Mouse (Mus musculus): Measurements from ENCODE around the gene Agfg2. TPM values are rescaled to one million over a fixed set of nuclear protein-coding genes. Genes with fewer than 3 reads are reported as not detected.
A peak's percentile ranks its signal among the peaks of the same experiment; 100 is the strongest.

Gene Agfg2
- polyA plus RNA-seq, 1 experiment from 2014 or later = 18.6 TPM

DNA sequence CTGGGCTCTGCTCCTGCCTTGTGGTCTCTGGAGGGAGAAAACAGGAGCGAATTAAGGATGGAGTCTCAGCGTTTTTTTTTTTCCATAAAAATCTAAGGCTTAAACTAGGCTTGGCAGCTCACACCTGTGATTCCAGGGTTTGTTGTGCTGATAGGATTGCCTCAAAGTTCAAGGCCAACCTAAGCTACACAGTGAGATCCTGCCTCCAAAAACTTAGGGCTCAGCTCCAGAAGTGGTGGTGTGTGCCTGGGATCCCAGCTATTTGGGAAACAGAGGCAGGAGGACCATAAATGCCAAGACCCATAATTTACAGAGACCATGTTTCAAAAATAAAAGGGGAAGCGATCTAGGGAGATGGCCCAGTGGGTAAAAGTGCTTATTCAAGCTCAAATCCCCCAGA, 75.2 kb downstream of the Agfg2 start:
- Histone ChIP-seq H3K4me1 (ENCODE audit: control insufficient read depth, insufficient read depth, low read length) (peaks cover 43% of the 10 kb centered on the region), H3K27me3 (replicated peaks; ENCODE audit: control insufficient read depth, insufficient read depth, low read length) (no peaks in the 10 kb centered on the region), H3K36me3 (ENCODE audit: control insufficient read depth, insufficient read depth, low read length) (no peaks in the 10 kb centered on the region), H3K9ac (ENCODE audit: low read depth, low read length) (0 out of 2 replicates have a peak overlapping the region, but pooled peaks have one; percentile 39), H3K4me2 (ENCODE audit: low read depth, low read length) (no peak overlapping the region), H3K27ac (ENCODE audit: low read length) (no peak overlapping the region), H3K4me3 (ENCODE audit: low read length) (no peak overlapping the region), H3K9me3 (ENCODE audit: control insufficient read depth, low read length) (no peaks in the 10 kb centered on the region)
- 63% methylated on average over 3 of the region's 3 CpGs for WGBS
- ATAC-seq = no peak

GRCm38 (mm10) chr5:137608654-137609190, 75.8 kb downstream of the Agfg2 start:
- H3K27ac ChIP-seq (ENCODE audit: low read length) = no peak overlapping the region
- ATAC-seq = no peak
- no peaks in the 10 kb centered on the region for H3K36me3 ChIP-seq (ENCODE audit: control insufficient read depth, insufficient read depth, low read length)
- peak overlapping the region; percentile 39; the same call in 1 of the 2 replicates for H3K9ac ChIP-seq (ENCODE audit: low read depth, low read length)
- no peaks in the 10 kb centered on the region for H3K27me3 ChIP-seq (replicated peaks; ENCODE audit: control insufficient read depth, insufficient read depth, low read length)
- peak overlapping the region; percentile 43 for H3K4me2 ChIP-seq (ENCODE audit: low read depth, low read length)
- H3K9me3 ChIP-seq (ENCODE audit: control insufficient read depth, low read length) = no peaks in the 10 kb centered on the region
- H3K4me1 ChIP-seq (ENCODE audit: control insufficient read depth, insufficient read depth, low read length) = peaks cover 41% of the 10 kb centered on the region
- 26% methylated on average over 22 of the region's 23 CpGs for WGBS
- H3K4me3 ChIP-seq (ENCODE audit: low read length) = peak overlapping the region; percentile 12

GRCm38 (mm10) chr5:137607860-137608653, 76.5 kb downstream of the Agfg2 start:
- Histone ChIP-seq H3K9ac (ENCODE audit: low read depth, low read length) (peak overlapping the region; percentile 39; the same call in 1 of the 2 replicates), H3K4me1 (ENCODE audit: control insufficient read depth, insufficient read depth, low read length) (peaks cover 37% of the 10 kb centered on the region), H3K27ac (ENCODE audit: low read length) (no peak overlapping the region), H3K4me2 (ENCODE audit: low read depth, low read length) (peak overlapping the region; percentile 43), H3K27me3 (replicated peaks; ENCODE audit: control insufficient read depth, insufficient read depth, low read length) (no peaks in the 10 kb centered on the region), H3K4me3 (ENCODE audit: low read length) (peak overlapping the region; percentile 12), H3K9me3 (ENCODE audit: control insufficient read depth, low read length) (no peaks in the 10 kb centered on the region), H3K36me3 (ENCODE audit: control insufficient read depth, insufficient read depth, low read length) (no peaks in the 10 kb centered on the region)
- 24% methylated on average over 26 of the region's 26 CpGs for WGBS
- no peak for ATAC-seq

DNA sequence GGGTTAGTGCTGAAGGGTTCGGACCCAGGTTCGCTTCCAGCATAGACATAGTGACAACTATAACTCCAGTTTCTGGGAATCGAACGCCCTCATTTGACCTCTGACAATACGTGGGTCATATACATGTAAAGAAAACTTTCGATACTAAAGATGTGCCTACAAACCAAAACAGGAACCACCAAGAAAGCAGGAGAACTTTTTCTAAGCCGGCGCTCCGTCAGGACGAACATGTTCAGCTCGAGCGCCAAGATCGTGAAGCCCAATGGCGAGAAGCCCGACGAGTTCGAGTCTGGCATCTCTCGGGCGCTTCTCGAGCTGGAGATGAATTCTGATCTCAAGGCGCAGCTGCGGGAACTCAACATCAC, 83.2 kb downstream of the Agfg2 start:
- WGBS = under 1% methylated on average over 22 of the region's 22 CpGs
- H3K4me3 ChIP-seq (ENCODE audit: low read length) = peak overlapping the region; percentile 83
- peak overlapping the region; percentile 92 for H3K27ac ChIP-seq (ENCODE audit: low read length)
- no peaks in the 10 kb centered on the region for H3K27me3 ChIP-seq (replicated peaks; ENCODE audit: control insufficient read depth, insufficient read depth, low read length)
- H3K4me1 ChIP-seq (ENCODE audit: control insufficient read depth, insufficient read depth, low read length) = peaks cover 22% of the 10 kb centered on the region
- peak; percentile 5; the same call in 1 of the 2 replicates for ATAC-seq
- peak overlapping the region; percentile 90 for H3K9ac ChIP-seq (ENCODE audit: low read depth, low read length)
- H3K36me3 ChIP-seq (ENCODE audit: control insufficient read depth, insufficient read depth, low read length) = no peaks in the 10 kb centered on the region
- no peaks in the 10 kb centered on the region for H3K9me3 ChIP-seq (ENCODE audit: control insufficient read depth, low read length)
- H3K4me2 ChIP-seq (ENCODE audit: low read depth, low read length) = peak overlapping the region; percentile 63

- ATAC-seq = peak; percentile 96
- peak within 1 kb of the TSS; percentile 83 for H3K4me3 ChIP-seq (ENCODE audit: low read length)
- peak within 1 kb of the TSS; percentile 92 for H3K27ac ChIP-seq (ENCODE audit: low read length)
- H3K4me2 ChIP-seq (ENCODE audit: low read depth, low read length) = peak within 1 kb of the TSS; percentile 97
- H3K9ac ChIP-seq (ENCODE audit: low read depth, low read length) = peak within 1 kb of the TSS; percentile 90
- no peaks in the 10 kb centered on the region for H3K36me3 ChIP-seq (ENCODE audit: control insufficient read depth, insufficient read depth, low read length)
- no peaks in the 10 kb centered on the region for H3K27me3 ChIP-seq (replicated peaks; ENCODE audit: control insufficient read depth, insufficient read depth, low read length)
- H3K4me1 ChIP-seq (ENCODE audit: control insufficient read depth, insufficient read depth, low read length) = peaks cover 22% of the 10 kb centered on the region
- H3K9me3 ChIP-seq (ENCODE audit: control insufficient read depth, low read length) = no peaks in the 10 kb centered on the region
- under 1% methylated on average over 41 of the region's 41 CpGs for WGBS
These were observed 83.7 kb downstream of the Agfg2 start, which contains the start of gene Mospd3 for GRCm38 (mm10) chr5:137600619-137601364. Mospd3 (minus strand) TSS chr5:137601058.

Other genes with a start within 250 kb of the Agfg2 start
- 0.89 and 0.92 TPM in 2 replicates for gene Zan, start 207.7 kb downstream of the Agfg2 start, polyA plus RNA-seq (2015; fragmentation: Nextera tagmentation; extraction: Ambion mirVana)
- 58.6 and 62.1 TPM in 2 replicates for gene Pop7, start 182.2 kb downstream of the Agfg2 start, polyA plus RNA-seq (2015; fragmentation: Nextera tagmentation; extraction: Ambion mirVana)
- gene Gigyf1, start 166.2 kb downstream of the Agfg2 start, polyA plus RNA-seq (2015; fragmentation: Nextera tagmentation; extraction: Ambion mirVana) = 7.4 and 7.8 TPM in 2 replicates
- 0.20 and 0.40 TPM in 2 replicates for gene Epo, start 151.5 kb downstream of the Agfg2 start, polyA plus RNA-seq (2015; fragmentation: Nextera tagmentation; extraction: Ambion mirVana)
- 354 and 363 TPM in 2 replicates for gene Gnb2, start 151.2 kb downstream of the Agfg2 start, polyA plus RNA-seq (2015; fragmentation: Nextera tagmentation; extraction: Ambion mirVana)
- gene Actl6b, start 131.2 kb downstream of the Agfg2 start, polyA plus RNA-seq (2015; fragmentation: Nextera tagmentation; extraction: Ambion mirVana) = 4.4 TPM in 2 replicates
- gene Tfr2, start 114.9 kb downstream of the Agfg2 start, polyA plus RNA-seq (2015; fragmentation: Nextera tagmentation; extraction: Ambion mirVana) = 1.1 and 1.3 TPM in 2 replicates
- gene Mospd3, start 83.7 kb downstream of the Agfg2 start, polyA plus RNA-seq (2015; fragmentation: Nextera tagmentation; extraction: Ambion mirVana) = 25.2 and 28.1 TPM in 2 replicates
- 115 and 127 TPM in 2 replicates for gene Pcolce, start 70.9 kb downstream of the Agfg2 start, polyA plus RNA-seq (2015; fragmentation: Nextera tagmentation; extraction: Ambion mirVana)
- 0.26 and 0.37 TPM in 2 replicates for gene Fbxo24, start 55.7 kb downstream of the Agfg2 start, polyA plus RNA-seq (2015; fragmentation: Nextera tagmentation; extraction: Ambion mirVana)
- gene Lrch4, start 55.6 kb downstream of the Agfg2 start, polyA plus RNA-seq (2015; fragmentation: Nextera tagmentation; extraction: Ambion mirVana) = 34.5 and 37.8 TPM in 2 replicates
- 10.8 and 12.2 TPM in 2 replicates for gene Gm20605, start 55.6 kb downstream of the Agfg2 start, polyA plus RNA-seq (2015; fragmentation: Nextera tagmentation; extraction: Ambion mirVana)
- gene Sap25, start 43.4 kb downstream of the Agfg2 start, polyA plus RNA-seq (2015; fragmentation: Nextera tagmentation; extraction: Ambion mirVana) = 6.4 and 8.1 TPM in 2 replicates
- 0.23 and 0.27 TPM in 2 replicates for gene Irs3, start 39.0 kb downstream of the Agfg2 start, polyA plus RNA-seq (2015; fragmentation: Nextera tagmentation; extraction: Ambion mirVana)
- gene Nyap1, start 56.9 kb upstream of the Agfg2 start, polyA plus RNA-seq (2015; fragmentation: Nextera tagmentation; extraction: Ambion mirVana) = 2.2 and 2.3 TPM in 2 replicates
- 116 and 122 TPM in 2 replicates for gene Tsc22d4, start 61.0 kb upstream of the Agfg2 start, polyA plus RNA-seq (2015; fragmentation: Nextera tagmentation; extraction: Ambion mirVana)
- gene Ppp1r35, start 94.1 kb upstream of the Agfg2 start, polyA plus RNA-seq (2015; fragmentation: Nextera tagmentation; extraction: Ambion mirVana) = 19.3 and 19.8 TPM in 2 replicates
- gene Mepce, start 102.9 kb upstream of the Agfg2 start, polyA plus RNA-seq (2015; fragmentation: Nextera tagmentation; extraction: Ambion mirVana) = 7.1 and 7.4 TPM in 2 replicates
- gene Zcwpw1, start 103.1 kb upstream of the Agfg2 start, polyA plus RNA-seq (2015; fragmentation: Nextera tagmentation; extraction: Ambion mirVana) = 11.0 and 11.8 TPM in 2 replicates
- gene Pilra, start 151.6 kb upstream of the Agfg2 start, polyA plus RNA-seq (2015; fragmentation: Nextera tagmentation; extraction: Ambion mirVana) = 2.8 and 4.2 TPM in 2 replicates
- 1.3 and 1.8 TPM in 2 replicates for gene Pilrb1, start 173.4 kb upstream of the Agfg2 start, polyA plus RNA-seq (2015; fragmentation: Nextera tagmentation; extraction: Ambion mirVana)
- 1.3 and 1.8 TPM in 2 replicates for gene Pilrb2, start 187.1 kb upstream of the Agfg2 start, polyA plus RNA-seq (2015; fragmentation: Nextera tagmentation; extraction: Ambion mirVana)
- gene Cyp3a13, start 236.9 kb upstream of the Agfg2 start, polyA plus RNA-seq (2015; fragmentation: Nextera tagmentation; extraction: Ambion mirVana) = 54.6 and 70.4 TPM in 2 replicates

All from intestine, embryonic 16.5 days (tissue).